Mouse (Mus musculus): ENCODE data around the gene Tnfaip8l3.
"Not testable (repeated sequence)": the region's sequence is repeated elsewhere in the genome, so short reads cannot be mapped to it uniquely, and the experiment has no call there.

Tnfaip8l3 gene

GRCm38 (mm10) chr9:54068032-54068649 is at the start of gene Tnfaip8l3:
TSS of gene Tnfaip8l3 (minus strand) at chr9:54068388.
- DNase-seq: peak; percentile 95

GRCm38 (mm10) chr9:54112726-54113125 is 44.5 kb upstream of the Tnfaip8l3 start:
- no peak for DNase-seq

- DNase-seq: no peak
Observed at GRCm38 (mm10) chr9:54098636-54099035, 30.4 kb upstream of the Tnfaip8l3 start.

GRCm38 (mm10) chr9:54097091-54097490 is 28.9 kb upstream of the Tnfaip8l3 start:
- no peak for DNase-seq

GRCm38 (mm10) chr9:54084245-54084644 is 16.1 kb upstream of the Tnfaip8l3 start:
- DNase-seq: no peak

GRCm38 (mm10) chr9:54077740-54078139 is 9.6 kb upstream of the Tnfaip8l3 start:
- DNase-seq: no peak

GRCm38 (mm10) chr9:54074901-54075300 is 6.7 kb upstream of the Tnfaip8l3 start:
- no peak for DNase-seq

- DNase-seq: no peak
Observed at GRCm38 (mm10) chr9:54073688-54074087, 5.5 kb upstream of the Tnfaip8l3 start.

GRCm38 (mm10) chr9:54071474-54072095 is 3.4 kb upstream of the Tnfaip8l3 start:
- DNase-seq: no peak

GRCm38 (mm10) chr9:54069204-54069603 is 1.0 kb upstream of the Tnfaip8l3 start:
- no peak for DNase-seq

GRCm38 (mm10) chr9:54068777-54069176 is 589 bp upstream of the Tnfaip8l3 start:
- DNase-seq: peak; percentile 98

GRCm38 (mm10) chr9:54067642-54068031 is 551 bp downstream of the Tnfaip8l3 start:
- no peak for DNase-seq

- peak; percentile 74 for DNase-seq
Observed at GRCm38 (mm10) chr9:54064836-54065235, 3.4 kb downstream of the Tnfaip8l3 start.

- DNase-seq: no peak
Observed at GRCm38 (mm10) chr9:54063655-54064054, 4.5 kb downstream of the Tnfaip8l3 start.

- peak; percentile 43 for DNase-seq
Observed at GRCm38 (mm10) chr9:54061666-54062065, 6.5 kb downstream of the Tnfaip8l3 start.

- DNase-seq: peak; percentile 40
Observed at GRCm38 (mm10) chr9:54051298-54052068, 16.7 kb downstream of the Tnfaip8l3 start.

GRCm38 (mm10) chr9:54048978-54049377 is 19.2 kb downstream of the Tnfaip8l3 start:
- DNase-seq: peak; percentile 65

- DNase-seq: no peak
Observed at GRCm38 (mm10) chr9:54043067-54043466, 25.1 kb downstream of the Tnfaip8l3 start.

- DNase-seq: peak; percentile 18
Observed at GRCm38 (mm10) chr9:54037717-54038116, 30.5 kb downstream of the Tnfaip8l3 start.

GRCm38 (mm10) chr9:54034691-54035090 is 33.5 kb downstream of the Tnfaip8l3 start:
- peak; percentile 74 for DNase-seq

- DNase-seq: no peak
Observed at GRCm38 (mm10) chr9:54022795-54023194, 45.4 kb downstream of the Tnfaip8l3 start.

- no peak for DNase-seq
Observed at GRCm38 (mm10) chr9:53994528-53994927, 73.7 kb downstream of the Tnfaip8l3 start.

GRCm38 (mm10) chr9:53992567-53992966 is 75.6 kb downstream of the Tnfaip8l3 start:
- not testable (repeated sequence) for DNase-seq

- DNase-seq: no peak
Observed at GRCm38 (mm10) chr9:53990921-53991320, 77.3 kb downstream of the Tnfaip8l3 start.
